Mouse (Mus musculus) right cerebral cortex, adult 18-20 months (tissue): Measurements from ENCODE around the gene Myoz2.

Source experiments
- DNase-seq: peaks from one replicate; pipeline ENCODE4 v3.0.0; 2022; ENCODE audit warnings: mixed read lengths

Myoz2 gene

DNA sequence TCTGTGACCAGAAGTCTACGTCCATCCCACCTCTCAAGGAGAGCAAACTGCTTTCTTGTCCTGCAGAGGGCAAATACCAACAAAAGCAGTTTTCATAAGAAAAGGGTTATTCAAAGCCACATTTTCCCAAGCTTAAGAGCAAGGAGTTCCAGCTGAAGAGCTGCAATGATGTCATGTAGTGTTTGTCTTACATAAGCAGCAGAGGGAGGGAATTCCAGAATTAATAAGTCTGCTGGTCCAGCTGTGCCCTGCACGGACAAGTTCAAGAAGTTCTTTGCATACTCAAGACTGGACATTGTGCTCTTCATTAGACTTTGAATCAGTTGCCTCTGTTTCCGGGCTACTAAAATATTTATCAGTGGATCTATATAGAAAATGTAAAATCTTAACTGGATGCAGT, 33.8 kb downstream of the Myoz2 start:
- DNase-seq = no peak

DNA sequence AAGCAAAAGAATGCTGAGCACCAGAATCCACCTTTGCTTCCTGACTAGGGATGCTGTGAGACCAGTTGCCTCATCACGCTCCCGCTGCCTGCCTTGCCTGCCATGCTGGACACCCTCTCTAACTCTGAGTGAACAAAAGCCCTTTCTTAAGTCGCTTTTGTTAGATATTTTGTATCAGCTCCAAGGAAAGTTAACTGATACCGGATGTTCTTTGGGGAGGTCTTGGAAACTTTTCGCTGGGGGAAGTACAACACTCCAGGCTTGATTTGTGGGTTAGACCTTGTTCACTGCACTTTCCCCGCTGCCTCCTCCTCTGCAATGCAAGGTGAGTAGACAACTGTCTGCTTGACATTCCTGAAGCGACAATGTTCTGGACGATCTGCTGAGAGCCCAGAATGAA, 36.3 kb downstream of the Myoz2 start:
- DNase-seq = no peak

DNA sequence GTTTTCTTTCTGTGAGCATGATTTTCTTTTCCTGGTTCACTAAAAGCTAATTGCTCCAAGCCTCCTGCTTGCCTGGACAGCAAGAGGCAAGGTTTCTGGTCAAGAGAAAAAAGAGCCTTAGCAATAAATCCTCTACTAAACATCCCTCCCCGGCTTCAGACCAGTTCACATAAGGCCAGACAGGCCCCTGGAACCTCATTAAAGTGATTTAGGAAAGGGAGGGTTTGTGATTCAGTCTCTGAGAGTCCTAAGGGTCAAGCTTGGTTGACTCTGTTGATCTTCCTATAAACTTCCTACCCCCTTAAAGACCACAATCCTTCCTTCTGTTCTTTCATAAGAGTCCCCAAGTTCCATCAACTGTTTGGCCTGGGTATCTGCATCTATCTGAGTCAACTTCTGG, 37.8 kb downstream of the Myoz2 start:
- DNase-seq = no peak

DNA sequence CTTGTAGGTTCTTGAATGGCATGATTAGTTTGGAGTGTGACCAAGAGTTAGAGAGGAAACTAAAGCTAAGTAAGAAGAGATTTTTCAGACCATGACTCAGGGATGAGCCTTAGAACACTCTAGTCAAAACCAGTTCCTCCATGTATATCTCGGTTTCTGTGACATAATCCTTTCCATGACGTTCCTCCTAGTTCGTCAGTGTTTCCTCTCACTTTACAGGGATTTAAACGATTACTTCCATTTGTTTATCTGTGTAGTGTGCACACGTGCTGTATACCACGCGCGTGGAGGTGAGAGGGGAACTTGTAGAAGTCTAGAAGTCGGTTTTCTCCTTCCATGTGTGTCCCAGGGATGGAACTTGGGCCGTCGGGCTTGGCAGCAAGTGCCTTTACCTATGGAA, 47.9 kb downstream of the Myoz2 start:
- no peak for DNase-seq

DNA sequence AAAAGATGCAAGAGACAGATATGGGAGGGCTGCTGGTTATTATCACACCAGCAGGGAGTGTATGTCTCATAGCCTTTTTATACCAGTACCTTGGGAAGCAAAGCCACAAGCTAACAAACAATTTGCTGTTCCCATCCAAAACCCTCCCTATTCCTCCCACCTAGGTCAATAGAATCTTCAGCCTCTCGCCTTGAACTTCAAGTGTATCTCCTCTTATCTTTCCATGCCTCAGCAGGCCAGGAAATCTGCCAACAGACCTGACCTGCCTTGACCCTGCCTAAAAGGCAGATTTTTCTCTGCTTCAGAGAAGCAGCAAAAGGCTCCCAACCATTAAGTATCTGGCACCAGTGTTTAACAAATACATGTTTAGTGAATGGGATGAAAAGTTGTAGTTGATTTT, 48.4 kb downstream of the Myoz2 start:
- no peak for DNase-seq

DNA sequence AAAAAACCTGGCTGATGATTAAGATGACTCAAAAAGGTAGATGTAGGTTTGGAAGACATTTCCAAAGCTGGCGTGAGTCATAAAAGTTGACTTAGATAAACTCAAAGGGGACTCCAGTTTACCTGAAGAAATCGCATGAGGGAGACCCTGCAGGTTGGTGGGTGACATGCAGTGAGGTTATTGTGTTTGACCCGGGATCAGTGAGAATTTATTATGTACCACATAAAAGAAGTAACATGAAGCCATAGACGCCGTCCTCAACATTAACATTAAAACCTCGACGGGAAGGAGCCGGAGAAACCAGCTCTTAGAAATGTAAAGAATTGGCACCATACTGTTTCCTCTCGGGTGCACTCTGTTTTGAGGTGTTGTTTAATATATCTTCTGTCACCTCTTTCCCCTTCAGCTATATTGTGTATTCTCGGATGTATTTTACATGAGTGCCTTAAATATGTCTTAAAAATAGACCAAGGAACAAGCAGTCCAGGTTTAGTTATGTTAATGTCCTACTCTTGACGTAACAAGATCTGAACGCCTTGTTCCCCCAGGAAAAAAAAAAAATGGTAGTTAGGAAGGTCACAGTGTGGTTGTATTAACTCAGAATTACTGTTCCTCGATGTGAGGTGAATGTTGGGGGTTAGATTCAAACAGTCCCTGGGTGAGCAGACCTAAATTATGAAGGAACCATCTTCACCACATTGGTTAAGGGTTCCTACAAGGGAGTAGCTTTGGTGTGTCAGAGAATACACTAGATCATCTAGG, 49.5 kb downstream of the Myoz2 start:
- no peak for DNase-seq

DNA sequence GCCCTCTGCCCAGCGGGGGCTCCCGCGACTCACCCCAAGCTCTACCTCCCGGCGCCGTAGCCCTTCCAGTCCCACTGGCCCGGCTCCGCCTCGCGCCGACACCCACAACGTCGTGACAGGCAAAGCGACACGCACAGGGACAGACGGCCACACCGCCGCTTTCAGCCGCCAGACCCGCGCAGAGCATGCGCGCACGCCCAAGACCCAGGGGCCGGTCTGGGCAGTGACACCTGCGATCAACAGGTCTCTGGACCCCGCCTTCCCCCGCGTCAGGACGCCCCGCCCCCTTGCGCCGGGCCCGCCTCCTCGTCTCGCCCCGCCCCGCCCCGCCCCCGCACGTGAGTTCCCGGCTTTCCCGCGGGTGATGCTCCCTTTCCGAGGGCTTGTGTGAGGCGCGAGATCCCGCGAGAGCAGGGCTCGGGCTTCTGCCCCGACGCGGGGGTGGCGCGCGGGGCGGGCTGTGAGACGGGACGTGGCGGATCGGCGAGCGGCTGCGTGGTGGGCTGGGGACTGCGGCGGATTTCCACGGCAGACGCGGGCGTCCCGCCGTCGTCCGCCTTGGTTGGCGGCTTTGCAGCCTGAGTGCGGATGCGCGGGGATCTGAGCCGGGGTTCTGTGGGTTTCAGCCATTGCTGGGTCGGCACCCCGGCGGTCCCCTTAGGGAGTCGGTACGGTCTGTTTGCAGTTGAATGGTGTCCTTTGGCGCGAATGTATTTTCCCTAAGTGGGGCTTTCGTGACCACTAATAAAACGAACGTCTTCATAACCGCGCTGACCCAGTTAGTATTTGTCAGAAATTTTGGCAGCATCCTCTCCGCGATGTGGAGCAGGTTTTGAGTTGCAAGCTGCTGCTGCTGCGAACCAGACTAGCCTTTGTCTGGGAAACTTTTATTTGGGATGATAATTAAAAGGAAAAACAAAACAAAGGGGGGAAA, 50.3 kb downstream of the Myoz2 start, which contains the start of gene Usp53:
Gene Usp53, minus strand, starts transcription at position 262 of the 934 bp plus-strand sequence.
- DNase-seq = peak; percentile 96

DNA sequence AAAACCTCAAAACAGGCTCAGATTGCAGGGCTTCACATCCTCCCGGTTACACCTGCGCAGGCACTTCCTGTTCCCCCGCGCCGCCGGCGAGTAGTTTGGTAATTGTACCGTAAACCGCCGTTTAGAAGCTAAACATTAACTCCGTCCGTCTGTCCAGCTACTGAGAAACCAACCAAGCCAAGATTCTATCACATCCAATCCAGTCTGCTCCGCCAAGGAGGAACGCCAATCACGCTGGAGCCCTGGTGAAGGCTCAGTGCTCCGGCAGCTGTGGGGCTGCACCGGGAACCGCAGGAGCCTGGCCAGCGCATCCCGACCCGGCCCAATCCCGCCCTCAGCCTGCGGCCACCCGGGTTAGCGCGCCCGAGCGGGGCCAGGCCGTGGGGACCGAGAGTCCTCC, 51.0 kb downstream of the Myoz2 start:
- DNase-seq = no peak

DNA sequence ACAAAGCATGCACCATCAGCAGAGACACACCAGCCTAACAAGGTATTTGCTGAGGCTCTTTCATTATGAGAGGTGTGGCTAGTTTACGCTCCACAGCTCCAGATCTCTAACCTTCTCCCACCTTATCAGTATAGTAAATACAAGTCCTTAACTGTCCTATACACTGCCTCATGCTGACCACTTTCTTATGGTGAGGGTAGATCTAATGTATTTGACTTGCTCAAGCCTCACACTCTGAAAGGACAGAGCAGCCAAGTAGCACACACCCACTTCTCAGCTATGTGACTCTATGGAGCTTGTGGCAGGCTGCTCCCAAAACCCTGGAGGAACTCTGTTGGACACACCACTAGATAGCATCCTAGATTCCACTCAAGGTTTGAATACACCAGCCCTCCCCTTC, 58.9 kb downstream of the Myoz2 start:
- DNase-seq = no peak

DNA sequence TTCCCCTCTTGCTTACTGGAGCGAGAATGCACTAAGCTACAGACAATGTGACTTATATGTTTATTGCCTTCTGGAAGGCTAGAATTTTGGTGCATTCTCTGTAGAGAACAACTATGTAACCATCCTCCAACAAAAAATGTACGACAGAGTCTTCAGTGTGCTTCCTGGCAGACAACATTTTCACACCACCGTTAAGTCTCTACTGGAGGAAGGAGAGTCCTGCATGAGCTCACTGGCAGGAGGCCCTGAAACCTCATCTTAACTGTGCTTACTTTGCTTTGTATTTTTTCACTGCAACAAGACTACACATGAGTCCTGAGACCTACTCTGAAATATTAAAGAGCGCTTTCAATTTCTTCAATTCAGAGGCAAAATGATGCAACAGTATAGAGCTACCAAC, 59.5 kb downstream of the Myoz2 start:
- peak; percentile 55 for DNase-seq

DNA sequence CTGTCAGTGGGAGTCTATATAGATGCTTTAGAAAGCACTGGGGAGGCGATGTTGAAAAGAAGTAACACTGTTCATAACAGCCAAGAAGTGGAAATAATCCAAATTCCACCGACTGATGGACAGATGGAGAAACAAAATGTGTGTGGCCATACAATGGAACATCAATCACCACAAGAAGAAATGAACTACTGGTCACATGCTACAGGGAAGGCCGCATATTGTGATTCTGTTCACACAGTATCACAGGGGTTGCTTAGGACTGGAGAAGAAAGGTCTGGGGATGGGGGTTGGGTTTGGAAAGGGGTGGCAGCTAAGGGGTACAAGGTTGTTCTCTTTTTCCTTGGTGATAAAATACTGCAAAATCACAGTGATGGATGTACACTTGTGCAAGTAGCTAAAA, 60.0 kb downstream of the Myoz2 start:
- DNase-seq = no peak

DNA sequence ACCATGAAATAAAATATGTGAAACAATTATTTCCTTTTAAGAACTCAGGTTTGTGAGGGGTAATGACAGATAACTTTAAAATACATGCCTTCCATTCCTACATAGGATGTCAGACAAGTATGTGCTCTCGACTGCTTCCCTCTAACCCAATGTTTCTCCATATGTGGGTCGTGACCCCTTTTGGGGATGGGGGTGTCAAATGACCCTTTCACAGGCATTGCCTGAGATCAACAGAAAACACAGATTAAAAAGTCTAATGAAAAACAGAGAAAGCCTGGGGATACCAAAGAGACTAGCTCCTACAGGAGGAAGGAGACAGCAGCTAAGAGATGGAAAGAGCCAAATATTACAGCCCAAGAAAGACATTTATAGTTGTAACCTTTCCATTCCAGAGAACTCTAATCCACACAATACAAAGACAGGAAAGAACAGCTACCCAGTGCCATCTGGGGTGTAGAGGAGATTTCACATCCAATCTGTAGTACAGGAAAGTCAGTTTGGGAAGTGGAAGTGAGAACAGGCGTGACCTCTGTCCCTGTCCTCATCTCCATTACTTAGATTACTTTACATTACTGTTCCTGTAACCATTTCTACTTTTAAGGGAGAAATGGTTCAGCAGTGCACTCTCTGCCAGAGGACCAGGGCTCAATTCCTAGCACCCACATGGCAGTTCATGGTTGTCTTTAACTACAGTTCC, 62.5 kb downstream of the Myoz2 start:
- DNase-seq = no peak

DNA sequence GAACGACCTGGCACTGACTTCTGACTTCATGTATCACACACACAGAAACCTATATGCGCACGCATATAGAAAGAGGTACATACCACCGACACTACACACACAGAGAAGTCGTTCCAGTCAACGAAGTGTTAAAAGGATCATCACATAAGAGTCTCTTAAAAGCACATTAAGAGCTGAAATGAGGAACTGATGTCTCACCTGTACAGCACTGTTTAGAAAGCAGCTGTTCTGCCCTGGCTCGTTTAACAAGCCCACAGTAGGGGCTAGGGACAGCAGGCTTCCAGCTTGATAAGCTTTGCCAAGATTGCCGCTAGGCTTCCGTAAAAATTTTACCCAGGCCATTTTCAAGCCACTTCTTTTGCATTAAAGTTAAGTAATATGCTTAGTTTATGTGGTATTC, 66.4 kb downstream of the Myoz2 start:
- DNase-seq = no peak

DNA sequence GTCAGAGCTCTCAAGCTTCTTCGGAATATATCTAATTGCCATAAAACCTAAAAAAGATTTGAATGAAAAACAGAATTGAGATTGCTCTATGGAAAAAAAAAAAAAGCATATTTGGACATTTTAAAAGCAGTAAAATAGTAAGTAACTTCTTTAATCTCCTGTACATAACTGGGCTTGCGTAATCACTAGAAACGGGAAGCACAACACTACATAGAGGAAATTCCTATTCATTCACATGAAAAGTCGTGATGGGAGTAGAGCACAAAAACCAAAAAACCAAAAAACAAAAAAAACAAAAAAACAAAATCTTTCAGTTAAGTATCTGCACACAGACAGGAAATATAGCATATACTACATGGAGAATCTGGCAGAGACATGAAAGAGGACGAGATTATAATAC, 70.5 kb downstream of the Myoz2 start:
- no peak for DNase-seq
